Mouse (Mus musculus) liver, adult 2 months (tissue): ENCODE results near the gene Mgmt.

ENCODE experiments used
- CTCF ChIP-seq: fragments of 200-500 bp; IDR thresholded peaks from 2 replicates; pipeline ENCODE4 v1.5.1; 2011; ENCODE audit warnings: low read depth, low read length, control low read depth
- POLR2A ChIP-seq: fragments of 200-500 bp; IDR thresholded peaks from 2 replicates; pipeline ENCODE4 v1.6.1; 2011; ENCODE audit warnings: low read length, control low read depth; ENCODE audit not compliant: insufficient read depth; ENCODE audit errors: extremely low read depth

- TF ChIP-seq CTCF (no peak), POLR2A (no peak)
Observed at GRCm38 (mm10) chr7:137066997-137067396, 172.6 kb downstream of the Mgmt start.
